Mouse (Mus musculus): ENCODE measurements around the gene Ppp1r35.

DNA sequence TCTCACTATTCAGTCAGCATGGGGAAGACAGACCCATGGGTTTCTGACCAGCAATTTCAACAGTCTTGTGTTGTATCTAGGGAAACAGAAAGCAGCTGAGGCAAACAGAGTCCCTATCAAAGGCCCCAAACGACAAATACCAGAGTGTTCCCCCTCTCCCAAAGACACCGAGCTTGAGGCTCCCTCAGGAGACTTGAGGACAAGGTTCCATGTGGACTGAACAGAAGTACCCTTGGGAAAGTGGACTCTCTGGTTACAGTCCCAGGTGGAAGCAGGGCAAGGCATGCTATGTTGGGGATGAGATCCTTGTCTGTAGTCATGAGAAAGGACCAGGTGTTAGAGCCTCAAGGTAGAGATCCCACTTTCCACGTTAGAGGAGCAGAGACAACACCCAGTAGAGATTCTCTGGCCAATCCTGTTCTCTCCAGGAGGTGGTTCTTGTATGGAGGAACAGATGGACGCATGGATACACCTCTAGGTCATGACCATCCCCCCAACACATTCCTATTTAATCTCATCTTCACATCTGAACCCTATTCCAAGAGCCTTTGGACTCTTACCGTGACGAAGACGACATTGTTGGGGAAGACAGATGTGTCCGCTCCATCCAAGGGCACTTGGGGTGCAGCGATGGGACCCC is 5.4 kb downstream of the Ppp1r35 start:
- no peak for TF ChIP-seq CTCF (IDR thresholded peaks at IDR 0.05; ENCODE audit: control insufficient read depth, insufficient read depth, low read length)
- TF ChIP-seq POLR2A (IDR thresholded peaks at IDR 0.05; ENCODE audit: borderline replicate concordance, control insufficient read depth, low read depth, low read length) = no peak

Data from bone marrow, adult 2 months (tissue).